Mouse (Mus musculus) intestine, embryonic 14.5 days (tissue): Measurements from ENCODE around the gene BC055324. TPM values are rescaled to one million over a fixed set of nuclear protein-coding genes. Genes with fewer than 3 reads are reported as not detected.

Source experiments
- ATAC-seq: fragments of 200-750 bp; cut with Nextera tagmentation; replicated peaks from 2 replicates; pipeline ENCODE4 v1.8.0; 2017; ENCODE audit warnings: low read depth, moderate number of reproducible peaks, moderate TSS enrichment, moderate library complexity; ENCODE audit not compliant: low FRiP score, low TSS enrichment
- DNase-seq: peaks from one replicate; pipeline ENCODE4 v3.0.0-alpha.2; 2018; ENCODE audit warnings: low spot score
- H3K27ac ChIP-seq: fragments of 300-500 bp; sonication (generic); 2 replicates; pipeline ENCODE4 v1.5.1; 2014; ENCODE audit warnings: low read depth, mild to moderate bottlenecking, control low read depth
- H3K27me3 ChIP-seq: fragments of 300-500 bp; sonication (generic); replicated peaks from 2 replicates; pipeline ENCODE4 v1.6.1; 2014; ENCODE audit warnings: low read length, control low read depth; ENCODE audit not compliant: control insufficient read depth, insufficient read depth
- H3K36me3 ChIP-seq: fragments of 300-500 bp; sonication (generic); 2 replicates; pipeline ENCODE4 v1.6.1; 2014; ENCODE audit warnings: low read length, control low read depth; ENCODE audit not compliant: control insufficient read depth, insufficient read depth
- H3K4me1 ChIP-seq: fragments of 300-500 bp; sonication (generic); replicated peaks from 2 replicates; pipeline ENCODE4 v1.6.1; 2014; ENCODE audit warnings: low read length, control low read depth, mixed read lengths; ENCODE audit not compliant: control insufficient read depth, insufficient read depth
- H3K4me2 ChIP-seq: fragments of 300-500 bp; sonication (generic); 2 replicates; pipeline ENCODE4 v1.6.1; 2014; ENCODE audit warnings: low read length
- H3K4me3 ChIP-seq: fragments of 300-500 bp; sonication (generic); 2 replicates; pipeline ENCODE4 v1.5.1; 2014; ENCODE audit warnings: low read depth, low read length, control low read depth, mixed read lengths
- H3K9ac ChIP-seq: fragments of 300-500 bp; sonication (generic); 2 replicates; pipeline ENCODE4 v1.6.1; 2014; ENCODE audit warnings: mild to moderate bottlenecking, low read length
- H3K9me3 ChIP-seq: fragments of 300-500 bp; sonication (generic); 2 replicates; pipeline ENCODE4 v1.6.1; 2016; ENCODE audit warnings: low read length, control low read depth; ENCODE audit not compliant: control insufficient read depth
- WGBS: fragments of 180-500 bp; shearing (Covaris S2); extraction: QIAGEN DNeasy Blood & Tissue Kit; methylation state at CpG from one replicate; pipeline ENCODE4 v1.1.7; 2014; 5-methylcytosine and 5-hydroxymethylcytosine counted together
- polyA plus RNA-seq: library from polyadenylated mRNA; unstranded; fragments of >200 nt; fragmentation: Nextera tagmentation; extraction: Ambion mirVana; gene quantifications from 2 replicates; pipeline ENCODE4 v1.2.1, GENCODE M21; 2014

The BC055324 gene
- polyA plus RNA-seq, 1 experiment from 2014 or later: 20.7 TPM

DNA sequence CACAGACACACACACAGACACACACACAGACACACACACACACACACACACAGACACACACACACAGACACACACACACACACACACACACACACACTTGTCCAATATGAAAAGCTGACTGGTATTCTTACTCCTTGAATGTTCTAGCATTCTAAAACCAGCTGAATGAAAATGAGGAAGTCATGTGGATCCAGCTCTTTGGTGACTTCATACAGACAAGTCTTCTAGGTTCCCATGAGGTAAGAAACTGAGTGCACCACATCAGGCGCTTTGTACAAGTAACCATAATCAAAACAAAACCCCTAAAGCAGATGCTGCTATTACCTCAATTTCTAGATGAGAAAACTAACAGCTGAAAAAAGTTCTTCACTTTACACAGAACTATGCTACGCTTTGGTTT lies 19.5 kb downstream of the BC055324 start:
- ATAC-seq (no peak), DNase-seq (no peak)
- H3K36me3 ChIP-seq: peaks cover 37% of the 10 kb centered on the region
- 91% methylated on average over 2 of the region's 2 CpGs for WGBS
- no peaks in the 10 kb centered on the region for H3K27me3 ChIP-seq
- H3K9ac ChIP-seq: no peak overlapping the region
- no peaks in the 10 kb centered on the region for H3K9me3 ChIP-seq
- H3K4me1 ChIP-seq: no peaks in the 10 kb centered on the region
- H3K27ac ChIP-seq: no peak overlapping the region
- H3K4me3 ChIP-seq: no peak overlapping the region
- no peak overlapping the region for H3K4me2 ChIP-seq

DNA sequence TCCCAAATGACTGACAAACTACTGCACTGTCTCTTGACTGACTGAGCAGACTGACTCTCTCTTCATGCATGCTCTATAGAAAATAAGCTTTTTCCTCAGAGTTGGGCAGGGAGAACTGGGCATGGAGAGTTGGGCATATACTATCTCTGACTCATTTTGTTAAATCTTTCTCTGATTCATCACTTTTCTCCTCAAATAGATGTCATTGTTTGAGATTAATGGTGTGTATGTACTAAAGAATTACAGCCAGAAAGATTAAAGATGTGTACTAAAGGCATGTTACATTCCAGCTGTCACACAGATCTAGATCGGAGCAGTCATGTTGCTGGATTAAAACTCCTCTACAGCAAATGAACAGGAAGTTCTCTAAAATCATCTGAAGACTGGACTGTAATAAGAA lies 20.1 kb downstream of the BC055324 start:
- Histone ChIP-seq H3K27ac (no peak overlapping the region), H3K9me3 (no peaks in the 10 kb centered on the region), H3K36me3 (peaks cover 31% of the 10 kb centered on the region), H3K4me3 (no peak overlapping the region), H3K27me3 (no peaks in the 10 kb centered on the region), H3K9ac (no peak overlapping the region), H3K4me2 (no peak overlapping the region), H3K4me1 (no peaks in the 10 kb centered on the region)
- WGBS: 94% methylated on average over 1 of the region's 1 CpGs
- DNase-seq (no peak), ATAC-seq (no peak)

DNA sequence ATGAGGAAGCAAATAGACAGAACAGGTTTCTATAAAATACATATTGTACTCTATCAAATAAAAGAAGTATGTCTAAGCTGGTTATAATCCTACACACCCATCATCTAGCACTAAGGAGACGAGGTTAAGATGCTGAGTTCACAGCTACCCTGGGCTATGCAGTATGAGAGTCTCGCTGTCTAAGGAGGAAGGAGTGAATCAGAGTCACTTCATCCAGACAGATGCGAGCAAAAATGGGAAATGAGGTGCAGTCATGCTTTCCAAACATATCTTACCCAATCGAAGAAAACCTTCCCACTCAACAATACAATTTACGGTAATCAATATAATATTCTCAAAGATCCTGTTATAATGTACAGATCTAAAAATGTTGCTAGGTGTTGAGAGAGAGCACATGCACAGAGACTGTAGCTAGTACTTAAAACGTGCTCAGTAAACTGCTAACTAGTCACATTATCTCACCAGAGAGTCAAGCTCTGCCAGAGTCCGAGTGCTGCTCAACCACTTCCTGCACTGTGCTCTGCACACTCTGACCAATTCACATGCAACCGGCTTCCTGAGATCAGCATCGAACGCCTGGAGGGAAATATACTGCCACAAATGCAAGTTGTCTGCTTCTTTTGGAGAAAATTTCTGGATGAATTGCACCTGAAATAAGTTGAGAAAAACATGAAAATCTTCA lies 30.4 kb downstream of the BC055324 start:
- H3K36me3 ChIP-seq: peaks cover 50% of the 10 kb centered on the region
- no peak overlapping the region for H3K27ac ChIP-seq
- 90% methylated on average over 10 of the region's 10 CpGs for whole genome bisulfite sequencing
- no peaks in the 10 kb centered on the region for H3K4me1 ChIP-seq
- ATAC-seq: no peak
- no peak for DNase-seq
- H3K27me3 ChIP-seq: no peaks in the 10 kb centered on the region
- no peak overlapping the region for H3K4me3 ChIP-seq
- no peaks in the 10 kb centered on the region for H3K9me3 ChIP-seq
- H3K4me2 ChIP-seq: no peak overlapping the region
- no peak overlapping the region for H3K9ac ChIP-seq

DNA sequence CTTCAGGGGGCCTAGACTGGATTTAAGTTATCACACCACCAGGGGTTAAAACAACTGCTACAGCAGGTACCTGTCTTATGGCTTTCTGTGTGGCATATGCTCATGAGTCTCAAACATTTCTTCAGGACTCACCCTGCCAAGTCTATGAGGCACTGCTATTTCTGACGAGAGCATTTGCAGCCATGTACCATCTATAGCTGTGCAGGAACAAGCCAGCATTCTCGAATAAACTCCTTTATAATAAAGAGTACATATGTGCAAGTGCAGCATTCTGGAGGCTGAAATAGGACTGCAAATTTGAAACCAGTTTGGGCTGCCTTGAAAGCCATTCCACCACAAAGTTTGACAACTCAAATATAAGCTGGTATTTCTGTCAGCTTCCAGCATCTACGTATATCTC lies 36.6 kb downstream of the BC055324 start:
- no peak for DNase-seq
- no peaks in the 10 kb centered on the region for H3K27me3 ChIP-seq
- no peaks in the 10 kb centered on the region for H3K9me3 ChIP-seq
- H3K4me3 ChIP-seq: no peak overlapping the region
- H3K36me3 ChIP-seq: peaks cover 75% of the 10 kb centered on the region
- 87% methylated on average over 3 of the region's 3 CpGs for WGBS
- H3K4me1 ChIP-seq: no peaks in the 10 kb centered on the region
- H3K27ac ChIP-seq: no peak overlapping the region
- ATAC-seq: no peak
- H3K4me2 ChIP-seq: no peak overlapping the region
- no peak overlapping the region for H3K9ac ChIP-seq

DNA sequence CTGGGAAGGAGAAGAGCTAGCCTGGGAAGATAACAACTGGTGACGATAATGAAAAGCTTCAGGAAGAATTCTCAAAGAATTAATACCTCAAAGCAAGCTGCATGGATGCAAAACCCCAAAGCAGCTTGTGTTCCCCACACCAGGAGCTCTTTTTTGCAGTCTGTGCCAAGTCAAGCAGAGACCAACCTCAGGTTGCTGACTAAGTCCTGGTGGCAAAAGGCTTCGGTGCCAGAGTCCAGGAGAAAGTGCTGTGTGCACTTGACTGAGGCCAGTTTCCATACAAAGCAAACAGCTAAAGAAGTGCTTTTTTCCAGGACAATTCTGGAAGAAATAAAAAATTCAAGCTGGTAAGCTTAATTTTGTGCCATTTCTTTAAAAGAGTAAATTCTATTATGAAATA lies 41.2 kb downstream of the BC055324 start:
- DNase-seq (no peak), ATAC-seq (no peak)
- H3K36me3 ChIP-seq: peaks cover 99% of the 10 kb centered on the region
- H3K9ac ChIP-seq: no peak overlapping the region
- H3K4me1 ChIP-seq: no peaks in the 10 kb centered on the region
- 91% methylated on average over 2 of the region's 2 CpGs for WGBS
- H3K4me3 ChIP-seq: no peak overlapping the region
- H3K9me3 ChIP-seq: no peaks in the 10 kb centered on the region
- no peaks in the 10 kb centered on the region for H3K27me3 ChIP-seq
- H3K27ac ChIP-seq: no peak overlapping the region
- no peak overlapping the region for H3K4me2 ChIP-seq

DNA sequence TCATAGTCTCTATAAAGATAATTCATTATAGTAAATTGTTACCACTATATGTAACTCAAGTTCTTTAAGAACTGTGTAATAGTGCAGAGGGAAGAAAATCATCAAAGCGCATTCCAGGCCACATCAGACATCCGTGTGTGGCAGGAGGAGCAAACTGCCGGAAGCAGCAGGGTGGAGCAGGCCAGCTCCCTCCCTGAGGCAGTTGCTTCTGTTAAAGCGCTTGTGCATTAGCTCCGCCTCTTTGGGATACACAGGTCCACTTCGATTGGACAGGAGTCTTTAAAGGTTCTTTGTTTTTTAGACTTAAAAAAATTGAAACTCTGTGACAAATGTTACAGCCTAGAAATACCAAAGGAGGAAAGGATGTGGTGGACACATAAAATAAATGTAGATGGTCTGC lies 52.5 kb downstream of the BC055324 start:
- Histone ChIP-seq H3K4me1 (0 out of 2 replicates have a peak, but pooled peaks cover 2% of the 10 kb centered on the region), H3K36me3 (peaks cover 94% of the 10 kb centered on the region), H3K4me3 (no peak overlapping the region), H3K9ac (no peak overlapping the region), H3K27ac (no peak overlapping the region), H3K4me2 (no peak overlapping the region), H3K27me3 (no peaks in the 10 kb centered on the region), H3K9me3 (no peaks in the 10 kb centered on the region)
- 37% methylated on average over 6 of the region's 6 CpGs for WGBS
- no peak for DNase-seq
- ATAC-seq: no peak; the same call in 1 of the 2 replicates

DNA sequence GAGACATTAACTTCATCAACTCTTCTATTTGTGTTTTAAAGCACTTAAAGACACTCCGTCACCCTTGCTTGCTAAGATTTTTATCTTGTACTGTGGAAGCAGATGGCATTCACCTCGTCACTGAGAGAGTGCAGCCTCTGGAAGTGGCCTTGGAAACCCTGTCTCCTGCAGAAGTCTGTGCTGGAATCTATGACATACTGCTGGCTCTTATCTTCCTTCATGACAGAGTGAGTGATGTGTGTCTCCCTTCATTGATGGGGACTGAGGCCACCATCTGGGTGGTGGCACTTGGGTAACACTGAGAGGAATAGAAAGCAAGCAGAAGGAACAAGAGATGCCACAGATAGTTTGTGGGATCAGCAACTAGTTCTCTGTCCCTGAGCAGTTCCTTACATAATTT lies 60.0 kb downstream of the BC055324 start:
- Histone ChIP-seq H3K9ac (no peak overlapping the region), H3K4me1 (peaks cover 7% of the 10 kb centered on the region), H3K9me3 (no peaks in the 10 kb centered on the region), H3K4me3 (no peak overlapping the region), H3K36me3 (peaks cover 62% of the 10 kb centered on the region), H3K27ac (no peak overlapping the region), H3K4me2 (no peak overlapping the region), H3K27me3 (no peaks in the 10 kb centered on the region)
- WGBS: 75% methylated on average over 2 of the region's 2 CpGs
- no peak for DNase-seq
- ATAC-seq: no peak

DNA sequence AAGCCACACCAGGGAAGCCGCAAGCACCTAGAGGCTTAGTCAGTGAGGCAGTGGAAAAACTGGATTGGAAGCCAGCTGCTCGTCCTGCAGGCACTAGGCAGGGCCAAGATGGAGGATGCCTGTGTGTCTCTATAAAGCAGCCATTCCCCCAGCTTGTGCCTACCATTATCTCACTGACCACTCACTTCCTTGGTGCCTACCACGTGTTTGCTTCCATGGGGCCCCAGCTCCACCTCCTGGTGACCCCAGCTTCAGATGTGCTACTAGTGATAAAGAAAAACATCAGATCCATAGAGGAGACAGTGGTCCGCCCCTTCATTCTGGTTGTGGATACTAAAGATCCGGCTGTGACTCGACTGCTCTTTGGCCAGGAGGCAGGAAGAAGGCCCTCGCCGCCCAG lies 62.8 kb downstream of the BC055324 start:
- no peak for ATAC-seq
- Histone ChIP-seq H3K36me3 (peaks cover 37% of the 10 kb centered on the region), H3K4me1 (peaks cover 7% of the 10 kb centered on the region), H3K27ac (no peak overlapping the region), H3K9ac (no peak overlapping the region), H3K9me3 (no peaks in the 10 kb centered on the region), H3K27me3 (no peaks in the 10 kb centered on the region), H3K4me3 (no peak overlapping the region), H3K4me2 (no peak overlapping the region)
- DNase-seq: no peak
- WGBS: 82% methylated on average over 8 of the region's 8 CpGs

DNA sequence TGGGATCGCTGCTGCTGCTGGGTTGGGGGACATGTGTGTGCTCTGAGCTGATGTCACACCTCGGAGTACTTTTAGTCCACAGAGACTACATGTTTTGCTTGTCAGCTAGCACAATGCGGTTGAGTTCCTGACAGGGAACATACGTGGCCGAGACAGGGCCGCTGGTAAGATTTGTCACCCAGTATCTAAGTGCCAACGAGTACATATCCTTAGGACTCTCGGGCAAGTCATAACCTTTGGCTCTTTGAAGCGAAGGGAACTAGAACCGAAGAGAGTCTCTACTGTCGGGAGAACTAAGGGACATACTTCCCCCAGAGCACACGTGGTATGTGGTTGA lies 64.2 kb downstream of the BC055324 start:
- Histone ChIP-seq H3K4me2 (peak overlapping the region; percentile 80), H3K27me3 (no peaks in the 10 kb centered on the region), H3K36me3 (peaks cover 23% of the 10 kb centered on the region), H3K27ac (no peak overlapping the region), H3K4me3 (peak overlapping the region; percentile 79), H3K9ac (peak overlapping the region; percentile 90), H3K4me1 (peaks cover 7% of the 10 kb centered on the region), H3K9me3 (no peaks in the 10 kb centered on the region)
- DNase-seq (no peak), ATAC-seq (peak; percentile 0; the same call in 1 of the 2 replicates)
- 3% methylated on average over 12 of the region's 12 CpGs for WGBS
